Mouse (Mus musculus): Measurements from ENCODE around the gene Ctrl.

- TF ChIP-seq POLR2A (IDR thresholded peaks at IDR 0.05; ENCODE audit: extremely low read depth, insufficient read depth, low read length) = no peak
- no peak for TF ChIP-seq CTCF (IDR thresholded peaks at IDR 0.05; ENCODE audit: low read depth, low read length)
These were observed 33.1 kb upstream of the Ctrl start for GRCm38 (mm10) chr8:105966692-105967311.
